Mouse (Mus musculus) layer of hippocampus, postnatal 36 days (tissue): ENCODE data around the gene Cfap300. TPM values are rescaled to one million over a fixed set of nuclear protein-coding genes. Genes with fewer than 3 reads are reported as not detected.

Source experiments
- DNase-seq, 2 experiments: peaks; one replicate each; pipeline ENCODE4 v3.0.0; 2022
- total RNA-seq, 2 experiments: library from RNA; stranded (reverse); gene quantifications; 2 replicates each; pipeline ENCODE4 v1.2.3; 2021

Gene Cfap300
- total RNA-seq, 2 experiments from 2014 or later, result 10.1 to 11.9 TPM

DNA sequence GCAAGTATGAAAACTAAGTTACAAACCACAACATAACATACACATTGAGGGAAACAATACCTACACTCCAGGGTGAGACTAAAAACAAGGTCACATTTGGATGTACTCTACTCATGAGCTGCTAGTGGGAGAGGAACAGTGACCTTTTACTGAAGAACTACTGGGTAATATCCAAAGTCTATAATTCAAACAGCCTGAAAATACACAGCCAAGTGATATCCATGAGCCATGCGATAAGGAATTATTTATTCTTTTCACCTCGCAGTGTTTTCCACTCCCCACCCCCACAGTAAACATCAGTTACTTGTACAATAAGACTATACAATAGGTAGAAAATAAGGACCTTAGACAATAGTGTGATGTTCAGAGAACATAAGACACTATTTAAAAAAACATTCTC lies 62.5 kb downstream of the Cfap300 start:
- DNase-seq, result no peak

- DNase-seq, result no peak
These were observed 63.3 kb downstream of the Cfap300 start for GRCm38 (mm10) chr9:7979153-7979916.

- DNase-seq, result no peak
These were observed 64.1 kb downstream of the Cfap300 start for GRCm38 (mm10) chr9:7978502-7978901.

- no peak for DNase-seq
These were observed 65.0 kb downstream of the Cfap300 start for GRCm38 (mm10) chr9:7977587-7977986.

DNA sequence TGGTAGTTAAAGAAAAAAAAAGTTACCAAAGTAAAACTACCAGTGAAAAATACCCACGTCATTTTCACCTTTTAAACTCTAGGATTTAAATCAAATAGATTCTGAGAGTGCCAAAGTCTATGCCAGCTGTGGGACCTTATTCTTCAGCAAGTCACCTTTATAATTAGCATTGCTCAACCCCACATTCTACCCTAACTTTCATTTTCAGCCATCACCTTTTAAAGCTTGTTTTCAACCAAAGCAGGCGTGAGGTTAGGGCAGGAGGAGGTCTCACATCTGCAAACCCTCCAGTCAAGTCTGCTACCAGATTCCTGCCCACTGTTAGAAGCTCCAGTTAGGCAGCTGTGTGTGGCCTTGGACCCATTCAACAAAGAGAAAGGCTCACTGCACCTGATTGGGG lies 70.6 kb downstream of the Cfap300 start:
- no peak for DNase-seq

Other genes with a start within 250 kb of the Cfap300 start
- 10 to 100 TPM; 35.1 to 38.9 TPM for gene Birc2, start 205.8 kb downstream of the Cfap300 start, total RNA-seq
- 1 to 10 TPM; 1.4 to 3.2 TPM for gene Birc3, start 169.6 kb downstream of the Cfap300 start, total RNA-seq
- 10 to 100 TPM; 15.7 to 16.3 TPM for gene Yap1, start 38.2 kb downstream of the Cfap300 start, total RNA-seq
- gene Cep126, start 91.5 kb upstream of the Cfap300 start, total RNA-seq, result 10 to 100 TPM; 17.8 to 17.9 TPM